Mouse (Mus musculus) myocyte (in vitro differentiated cells): ENCODE measurements around the gene Gm13306.
"Not testable (repeated sequence)": the region's sequence is repeated elsewhere in the genome, so short reads cannot be mapped to it uniquely, and the experiment has no call there.

Source experiments
- MYOD1 ChIP-seq, 3 experiments: IDR thresholded peaks; one replicate each; pipeline ENCODE4 v1.6.1; 2011; ENCODE audit warnings: control low read depth in 2 of 3, low read depth in 2 of 3, mild to moderate bottlenecking in 2 of 3, moderate library complexity in 1 of 3; ENCODE audit not compliant: insufficient read length in 2 of 3, control insufficient read depth in 1 of 3
- TCF3 ChIP-seq: IDR thresholded peaks from one replicate; pipeline ENCODE4 v1.6.1; 2011; ENCODE audit warnings: low read depth, control low read depth; ENCODE audit not compliant: insufficient read length

DNA sequence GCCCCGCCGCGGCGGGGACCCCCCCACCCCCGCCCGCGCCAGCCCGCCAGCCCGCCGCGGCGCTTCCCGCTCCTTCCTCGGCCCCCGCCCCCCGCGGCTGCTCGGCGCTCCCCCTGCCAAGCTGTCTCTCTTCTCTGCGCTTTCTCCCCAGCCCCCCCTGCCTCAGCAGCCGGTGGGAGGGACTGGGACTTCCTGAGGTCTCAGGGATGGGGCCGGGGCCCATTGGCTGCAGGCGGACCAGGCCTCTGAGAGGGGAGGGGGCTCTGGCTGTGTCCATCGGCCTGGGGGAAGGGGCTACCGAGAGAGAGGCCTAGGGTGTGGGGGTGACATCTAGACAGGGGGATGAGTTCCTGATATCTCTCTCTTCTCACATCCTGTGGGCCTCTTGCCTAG, 31.7 kb downstream of the Gm13306 start:
- TF ChIP-seq MYOD1 (IDR thresholded peaks at IDR 0.05; ENCODE audit: control insufficient read depth in 1 of 3, insufficient read length in 2 of 3, low read depth in 2 of 3); TCF3: not testable (repeated sequence)
